Mouse (Mus musculus) limb, embryonic 14.5 days (tissue): ENCODE results near the gene I0C0044D17Rik. TPM values are rescaled to one million over a fixed set of nuclear protein-coding genes. Genes with fewer than 3 reads are reported as not detected.

Experiments
- ATAC-seq: fragments of 200-750 bp; cut with Nextera tagmentation; 2 replicates; pipeline ENCODE4 v1.8.0; 2017; ENCODE audit warnings: low read depth, moderate number of reproducible peaks, moderate TSS enrichment; ENCODE audit not compliant: low FRiP score
- DNase-seq: peaks from one replicate; pipeline ENCODE4 v3.0.0-alpha.2; 2015; ENCODE audit warnings: low spot score
- H3K27ac ChIP-seq: fragments of 300-500 bp; sonication (generic); replicated peaks from 2 replicates; pipeline ENCODE4 v1.5.1; 2014; ENCODE audit warnings: low read depth, mild to moderate bottlenecking, low read length, moderate library complexity, mixed read lengths
- H3K27me3 ChIP-seq: fragments of 300-500 bp; sonication (generic); 2 replicates; pipeline ENCODE4 v1.6.1; 2014; ENCODE audit warnings: low read length, mixed read lengths; ENCODE audit not compliant: control insufficient read depth, insufficient read depth
- H3K36me3 ChIP-seq: fragments of 300-500 bp; sonication (generic); 2 replicates; pipeline ENCODE4 v1.6.1; 2014; ENCODE audit warnings: mild to moderate bottlenecking, low read length, moderate library complexity, mixed read lengths; ENCODE audit not compliant: control insufficient read depth, insufficient read depth
- H3K4me1 ChIP-seq: fragments of 300-500 bp; sonication (generic); 2 replicates; pipeline ENCODE4 v1.6.1; 2014; ENCODE audit warnings: antibody characterized with exemption, low read length, mixed read lengths; ENCODE audit not compliant: control insufficient read depth, insufficient read depth
- H3K4me2 ChIP-seq: fragments of 300-500 bp; sonication (generic); replicated peaks from 2 replicates; pipeline ENCODE4 v1.6.1; 2014; ENCODE audit warnings: low read depth, mild to moderate bottlenecking, low read length, moderate library complexity; ENCODE audit not compliant: severe bottlenecking
- H3K4me3 ChIP-seq: fragments of 300-500 bp; sonication (generic); replicated peaks from 2 replicates; pipeline ENCODE4 v1.5.1; 2014; ENCODE audit warnings: low read length
- H3K9ac ChIP-seq: fragments of 300-500 bp; sonication (generic); 2 replicates; pipeline ENCODE4 v1.6.1; 2014; ENCODE audit warnings: mild to moderate bottlenecking, low read depth, low read length, moderate library complexity; ENCODE audit not compliant: severe bottlenecking
- H3K9me3 ChIP-seq: fragments of 300-500 bp; sonication (generic); 2 replicates; pipeline ENCODE4 v1.6.1; 2016; ENCODE audit warnings: low read length; ENCODE audit not compliant: control insufficient read depth
- POLR2A ChIP-seq: fragments of 200-500 bp; IDR thresholded peaks from 2 replicates; pipeline ENCODE4 v1.8.0; 2012; ENCODE audit warnings: inconsistent platforms, mild to moderate bottlenecking, moderate library complexity, borderline replicate concordance; ENCODE audit not compliant: insufficient read depth, insufficient read length; ENCODE audit errors: extremely low read depth
- WGBS: fragments of 180-500 bp; shearing (Covaris S2); extraction: QIAGEN DNeasy Blood & Tissue Kit; methylation state at CpG from one replicate; pipeline ENCODE4 v1.1.7; 2014; 5-methylcytosine and 5-hydroxymethylcytosine counted together
- polyA plus RNA-seq, 2 experiments: library from polyadenylated mRNA; depleted of rRNA in 1 of 2; stranded (reverse) in 1 of 2; unstranded in 1 of 2; fragments of >200 nt; fragmentation: Nextera tagmentation in 1 of 2; extraction: Ambion mirVana in 1 of 2; gene quantifications; 2 replicates each; pipeline versions ENCODE4 v1.2.1 to v1.2.3; 2012 to 2014

Gene I0C0044D17Rik
- polyA plus RNA-seq, 2 experiments: not detected

- DNase-seq: no peak
- no peaks in the 10 kb centered on the region for H3K9me3 ChIP-seq
- H3K9ac ChIP-seq: no peak overlapping the region
- H3K27ac ChIP-seq: 0 out of 2 replicates have a peak overlapping the region, but pooled peaks have one; percentile 38
- no peak overlapping the region for H3K4me3 ChIP-seq
- H3K27me3 ChIP-seq: no peaks in the 10 kb centered on the region
- 45% methylated on average over 8 of the region's 8 CpGs for WGBS
- no peak for ATAC-seq
- no peak overlapping the region for H3K4me2 ChIP-seq
- H3K4me1 ChIP-seq: peaks cover 57% of the 10 kb centered on the region
- TF ChIP-seq POLR2A: no peak
- H3K36me3 ChIP-seq: 0 out of 2 replicates have a peak, but pooled peaks cover 4% of the 10 kb centered on the region
These were observed 22.8 kb downstream of the I0C0044D17Rik start for GRCm38 (mm10) chr4:98800824-98801223.

DNA sequence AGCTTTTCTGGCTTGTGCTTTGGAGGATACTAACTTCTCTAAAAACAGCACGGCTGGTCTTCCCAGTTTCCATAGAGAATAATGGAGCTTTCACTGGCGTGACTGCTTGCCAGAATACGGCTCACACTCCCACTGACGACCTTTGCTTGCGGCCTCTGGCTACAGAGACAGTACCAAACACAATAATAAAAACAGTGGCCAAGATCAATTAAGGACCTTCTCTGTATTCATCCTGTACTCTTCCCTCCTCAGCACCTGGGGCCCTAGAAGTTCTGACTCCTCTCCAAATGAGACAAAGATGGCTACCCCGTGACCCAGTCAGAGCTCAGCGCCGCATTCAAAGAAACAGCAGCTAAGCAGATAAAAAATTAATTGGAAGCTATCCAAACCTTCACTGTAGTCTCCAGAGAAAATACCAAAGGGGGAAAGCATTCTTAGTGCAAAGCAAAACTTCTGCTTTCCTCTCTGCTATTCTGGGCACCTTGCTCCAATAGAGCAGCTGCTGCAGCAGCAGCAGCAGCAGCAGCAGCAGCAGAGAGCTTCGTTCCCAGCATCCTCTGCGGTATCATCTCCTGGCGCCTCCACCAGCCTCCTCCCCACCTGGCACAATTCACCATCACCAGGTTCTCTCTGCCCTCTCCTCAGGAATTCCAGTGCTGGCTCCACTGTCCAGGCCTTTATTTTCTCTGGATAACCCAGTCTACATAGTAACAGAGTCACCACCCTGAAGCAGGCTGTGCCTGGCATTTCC is 26.9 kb downstream of the I0C0044D17Rik start:
- H3K4me1 ChIP-seq: peaks cover 47% of the 10 kb centered on the region
- peak; percentile 66 for ATAC-seq
- H3K9ac ChIP-seq: no peak overlapping the region
- 55% methylated on average over 11 of the region's 11 CpGs for whole genome bisulfite sequencing
- H3K4me3 ChIP-seq: no peak overlapping the region
- H3K27ac ChIP-seq: peak overlapping the region; percentile 34
- DNase-seq: peak; percentile 45
- 0 out of 2 replicates have a peak, but pooled peaks cover 4% of the 10 kb centered on the region for H3K36me3 ChIP-seq
- no peaks in the 10 kb centered on the region for H3K27me3 ChIP-seq
- no peak for TF ChIP-seq POLR2A
- H3K4me2 ChIP-seq: no peak overlapping the region
- no peaks in the 10 kb centered on the region for H3K9me3 ChIP-seq

DNA sequence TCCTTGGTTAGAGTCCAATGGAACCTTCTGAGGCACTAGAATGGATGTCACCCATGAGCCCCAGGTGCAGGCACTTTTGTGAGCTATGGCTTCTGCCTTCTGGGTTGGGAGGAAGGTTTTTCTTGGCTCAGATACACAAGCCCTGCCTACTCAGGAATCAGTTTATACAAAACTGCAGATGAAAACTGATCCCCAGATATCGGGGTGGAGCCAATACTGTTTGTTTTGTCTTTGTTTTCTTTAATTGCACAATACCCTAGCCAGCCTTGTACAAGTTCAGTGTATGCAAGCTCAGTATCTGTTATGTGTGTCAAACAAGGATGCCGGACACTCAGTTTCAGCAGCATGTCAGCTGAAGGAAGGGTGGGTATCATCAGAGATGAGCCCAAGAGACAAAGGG is 28.4 kb downstream of the I0C0044D17Rik start:
- Histone ChIP-seq H3K9ac (no peak overlapping the region), H3K27me3 (no peaks in the 10 kb centered on the region), H3K36me3 (0 out of 2 replicates have a peak, but pooled peaks cover 3% of the 10 kb centered on the region), H3K9me3 (no peaks in the 10 kb centered on the region), H3K4me2 (no peak overlapping the region), H3K4me3 (no peak overlapping the region), H3K27ac (no peak overlapping the region), H3K4me1 (peaks cover 41% of the 10 kb centered on the region)
- WGBS: 80% methylated on average over 2 of the region's 2 CpGs
- DNase-seq (no peak), ATAC-seq (no peak)
- no peak for TF ChIP-seq POLR2A

DNA sequence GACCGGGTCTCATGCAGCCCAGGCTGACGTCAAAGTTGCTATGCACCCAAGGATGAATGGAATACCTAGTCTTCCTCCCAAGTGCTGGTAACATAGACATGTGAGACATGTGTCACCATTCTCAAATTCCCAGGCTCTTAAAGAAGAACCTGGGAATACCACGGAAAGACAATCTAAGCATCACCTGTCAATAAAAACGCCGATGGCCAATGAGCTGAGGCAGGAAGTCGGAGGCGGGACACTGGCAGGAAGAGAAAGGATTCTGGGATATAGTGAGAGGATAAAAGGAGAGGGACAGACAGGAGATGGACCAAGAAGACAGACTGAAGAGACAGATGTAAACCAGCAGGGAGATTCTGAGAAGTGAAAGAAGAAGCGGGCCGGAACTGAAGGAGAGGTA is 30.2 kb downstream of the I0C0044D17Rik start:
- Histone ChIP-seq H3K36me3 (no peaks in the 10 kb centered on the region), H3K4me1 (peaks cover 56% of the 10 kb centered on the region)
- no peak for DNase-seq

GRCm38 (mm10) chr4:98790721-98791120 is 32.9 kb downstream of the I0C0044D17Rik start:
- H3K4me3 ChIP-seq: no peak overlapping the region
- H3K9ac ChIP-seq: no peak overlapping the region
- no peak for DNase-seq
- no peak for TF ChIP-seq POLR2A
- WGBS: 47% methylated on average over 1 of the region's 1 CpGs
- no peak for ATAC-seq
- no peaks in the 10 kb centered on the region for H3K36me3 ChIP-seq
- H3K27ac ChIP-seq: 0 out of 2 replicates have a peak overlapping the region, but pooled peaks have one; percentile 33
- no peaks in the 10 kb centered on the region for H3K27me3 ChIP-seq
- peak overlapping the region; percentile 45; the same call in 1 of the 2 replicates for H3K4me2 ChIP-seq
- H3K4me1 ChIP-seq: peaks cover 51% of the 10 kb centered on the region
- H3K9me3 ChIP-seq: no peaks in the 10 kb centered on the region

More for the DNA sequence above, 30.2 kb downstream of the I0C0044D17Rik start:
- WGBS: 91% methylated on average over 9 of the region's 9 CpGs
- no peak for ATAC-seq
- H3K9ac ChIP-seq: no peak overlapping the region
- H3K27ac ChIP-seq: no peak overlapping the region
- H3K27me3 ChIP-seq: no peaks in the 10 kb centered on the region
- no peak overlapping the region for H3K4me3 ChIP-seq
- TF ChIP-seq POLR2A: no peak
- H3K9me3 ChIP-seq: no peaks in the 10 kb centered on the region
- H3K4me2 ChIP-seq: no peak overlapping the region
